Mouse (Mus musculus) central nervous system, embryonic 11.5 days (tissue): ENCODE measurements around the gene Fpgs. TPM values are rescaled to one million over a fixed set of nuclear protein-coding genes. Genes with fewer than 3 reads are reported as not detected.

ENCODE experiments used
- polyA plus RNA-seq: library from polyadenylated mRNA; depleted of rRNA; stranded (reverse); fragments of >200 nt; gene quantifications from 2 replicates; pipeline ENCODE4 v1.2.3, GENCODE M21; 2012; rRNA removed

The Fpgs gene
- 33.0 and 37.9 TPM in 2 replicates for polyA plus RNA-seq

DNA sequence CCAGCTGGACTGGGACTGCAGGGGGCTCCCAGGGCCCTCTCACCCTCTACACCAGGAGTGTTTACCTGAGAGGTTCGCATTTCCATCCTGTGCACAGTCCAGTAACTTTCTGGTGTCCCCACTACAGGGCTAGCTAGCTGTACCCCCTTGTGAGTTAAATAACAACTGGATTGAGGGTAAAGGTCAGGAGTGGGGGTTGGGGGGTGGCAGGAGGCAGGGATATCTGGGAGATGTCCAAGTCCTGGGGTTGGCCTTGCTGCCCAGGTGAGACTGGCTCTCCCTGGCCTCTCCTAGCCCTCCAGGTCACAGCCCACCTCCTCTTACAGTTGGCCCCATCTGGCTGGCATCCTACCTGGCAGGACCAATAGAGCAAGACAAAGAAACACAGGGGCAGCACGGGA, at the start of gene Fpgs:
TSS of gene Fpgs (minus strand) at position 125 of the 401 bp plus-strand sequence.

DNA sequence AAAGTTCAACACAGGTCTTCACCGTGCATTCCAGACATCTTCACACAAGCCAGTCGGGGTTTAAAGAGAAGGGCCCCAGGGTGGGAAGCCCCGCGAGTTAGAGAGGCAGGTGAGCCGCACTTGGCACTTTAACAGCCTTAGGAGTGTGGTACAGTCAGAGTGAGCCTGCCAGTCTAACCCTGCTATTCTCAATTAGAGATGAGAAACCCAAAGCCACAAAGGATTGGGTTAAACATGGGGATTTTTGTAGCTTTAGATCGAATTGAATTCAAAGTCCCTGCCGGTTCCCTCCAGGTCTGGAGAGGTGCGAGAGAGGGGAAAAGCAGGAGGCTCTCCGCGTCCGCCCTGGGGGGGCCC, 36.9 kb upstream of the Fpgs start, which contains the start of gene 6330409D20Rik:
TSS of gene 6330409D20Rik (minus strand) at position 101 of the 357 bp plus-strand sequence.

DNA sequence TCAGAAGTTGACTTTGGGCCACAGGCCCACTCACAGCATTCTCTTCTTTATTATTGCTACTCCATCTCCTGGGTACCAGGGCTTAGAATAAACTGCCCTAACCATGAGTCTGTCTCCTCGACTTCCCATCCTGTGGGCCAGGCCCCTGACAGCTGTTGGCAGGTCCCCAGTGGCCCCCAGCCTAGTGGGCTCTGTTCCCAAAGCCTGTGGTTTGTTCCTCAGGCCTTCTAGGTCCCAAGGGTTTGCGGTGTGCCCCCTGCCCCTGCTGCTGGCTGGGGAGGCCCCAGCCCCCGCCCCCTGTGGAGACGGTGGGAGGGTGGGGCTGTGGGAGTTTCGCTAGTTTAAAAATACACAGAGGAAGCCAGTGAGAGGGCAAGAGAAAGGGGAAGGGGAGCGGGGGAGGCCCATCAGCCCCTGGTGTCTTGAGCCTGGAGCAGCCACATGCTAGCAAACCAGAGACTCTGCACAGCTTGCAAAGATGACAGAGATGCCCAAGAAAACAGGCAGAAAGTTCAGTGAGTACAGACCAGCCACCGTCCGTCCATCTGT, 16.8 kb upstream of the Fpgs start, which contains the start of gene Sh2d3c:
TSS of gene Sh2d3c (plus strand) at position 375 of the 549 bp plus-strand sequence.

DNA sequence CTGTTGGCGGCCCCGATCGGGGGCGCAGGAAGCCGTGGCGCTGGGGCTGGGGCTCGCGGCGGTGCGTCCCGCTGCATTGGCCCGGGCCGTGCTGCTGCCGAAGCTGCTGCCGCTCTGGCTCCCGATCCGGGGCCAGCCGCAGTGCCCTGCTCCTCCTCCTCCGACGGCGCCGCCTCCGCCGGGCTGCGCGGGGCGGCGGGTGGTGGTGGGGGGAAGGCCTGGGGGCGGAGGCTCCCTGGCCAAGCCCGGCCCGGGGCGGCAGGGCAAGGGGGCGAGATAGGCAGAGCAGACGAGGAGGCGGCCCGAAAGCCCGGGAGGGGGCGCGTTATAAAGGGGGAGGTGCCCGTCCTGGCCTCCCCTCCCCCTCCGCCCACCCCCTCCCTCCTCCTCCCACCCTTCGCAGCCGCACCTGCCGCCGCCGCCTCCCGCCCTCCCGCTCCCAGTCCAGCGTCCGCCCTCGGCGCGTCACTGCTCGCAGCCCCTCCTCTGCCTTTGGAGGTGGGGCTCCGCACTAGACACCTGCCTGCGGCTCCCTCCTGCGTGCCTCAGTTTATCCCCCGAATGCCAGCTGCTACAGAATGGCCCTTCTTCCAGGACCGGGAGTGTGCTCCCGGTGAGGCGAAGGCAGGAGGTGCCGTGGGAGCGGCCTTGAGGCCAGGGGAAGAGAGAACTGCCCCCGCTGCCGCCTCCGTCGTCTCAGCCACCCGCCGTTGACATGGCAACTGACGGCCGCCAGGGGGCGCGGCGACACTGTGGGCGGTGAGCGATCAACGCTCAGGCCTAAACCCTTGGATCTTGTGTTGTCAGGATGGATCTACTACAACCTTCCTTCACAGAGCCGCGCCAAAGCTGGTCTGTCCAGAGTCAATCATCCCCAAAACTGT, 9.2 kb upstream of the Fpgs start, which contains the start of gene Cdk9:
TSS of gene Cdk9 (minus strand) at position 143 of the 884 bp plus-strand sequence.

DNA sequence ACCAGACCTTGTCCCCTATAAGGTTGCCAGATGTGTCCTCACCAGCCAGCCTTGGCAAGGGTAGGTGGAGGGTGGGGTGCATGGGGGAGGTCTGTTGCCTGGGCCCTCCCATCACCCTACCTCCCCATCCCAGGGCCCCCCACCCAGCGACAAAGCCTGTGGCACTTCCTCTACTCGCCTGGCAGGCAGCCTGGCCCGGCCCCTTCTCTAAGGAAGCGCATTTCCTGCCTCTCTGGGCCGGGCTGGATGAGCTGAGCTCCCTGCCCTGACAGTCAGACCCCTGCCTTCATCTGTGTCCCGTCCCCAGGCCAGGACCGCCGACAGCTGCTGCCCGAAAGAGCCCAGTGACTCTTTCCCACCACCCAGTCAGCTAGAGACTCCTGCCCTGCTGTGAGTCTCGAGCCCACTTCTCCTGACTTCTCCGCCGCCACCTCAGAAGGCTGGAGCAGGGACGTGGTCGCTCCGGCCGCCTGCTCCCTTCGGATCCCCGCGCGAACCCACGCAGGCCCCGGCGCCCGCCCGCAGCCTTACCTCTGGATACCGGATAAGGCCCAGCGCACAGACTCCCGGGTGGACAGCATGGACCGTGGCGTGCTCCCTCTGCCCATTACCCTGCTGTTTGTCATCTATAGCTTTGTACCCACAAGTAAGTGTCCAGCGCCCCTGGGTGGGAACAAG, 57.4 kb downstream of the Fpgs start, which contains the start of gene Eng:
TSS of gene Eng (plus strand) at position 217 of the 678 bp plus-strand sequence.

Other genes starting within 250 kb of the Fpgs start
- gene Fam102a, start 168.8 kb downstream of the Fpgs start, polyA plus RNA-seq = 9.0 and 12.9 TPM in 2 replicates
- 56.0 and 109 TPM in 2 replicates for gene Dpm2, start 133.3 kb downstream of the Fpgs start, polyA plus RNA-seq
- gene Pip5kl1, start 129.3 kb downstream of the Fpgs start, polyA plus RNA-seq = 3.0 and 4.0 TPM in 2 replicates
- 0.17 TPM in 1 of 2 replicates, not detected in the other for gene 9430097D07Rik, start 128.5 kb downstream of the Fpgs start, polyA plus RNA-seq
- gene St6galnac4, start 117.0 kb downstream of the Fpgs start, polyA plus RNA-seq = 11.2 and 17.1 TPM in 2 replicates
- gene St6galnac6, start 104.4 kb downstream of the Fpgs start, polyA plus RNA-seq = 11.2 and 18.9 TPM in 2 replicates
- 16.9 and 20.1 TPM in 2 replicates for gene Ak1, start 82.4 kb downstream of the Fpgs start, polyA plus RNA-seq
- 12.2 and 24.3 TPM in 2 replicates for gene Eng, start 57.5 kb downstream of the Fpgs start, polyA plus RNA-seq
- 172 and 189 TPM in 2 replicates for gene Cdk9, start 8.9 kb upstream of the Fpgs start, polyA plus RNA-seq
- 17.9 and 30.9 TPM in 2 replicates for gene Sh2d3c, start 16.9 kb upstream of the Fpgs start, polyA plus RNA-seq
- gene 6330409D20Rik, start 36.9 kb upstream of the Fpgs start, polyA plus RNA-seq = 1.4 and 1.5 TPM in 2 replicates
- 53.3 and 64.5 TPM in 2 replicates for gene Tor2a, start 53.1 kb upstream of the Fpgs start, polyA plus RNA-seq
- gene Ttc16, start 71.5 kb upstream of the Fpgs start, polyA plus RNA-seq = 0.54 and 0.72 TPM in 2 replicates
- gene Ptrh1, start 71.6 kb upstream of the Fpgs start, polyA plus RNA-seq = 8.9 and 13.2 TPM in 2 replicates
- gene Cfap157, start 80.3 kb upstream of the Fpgs start, polyA plus RNA-seq = 0.20 and 0.28 TPM in 2 replicates
- gene Stxbp1, start 143.1 kb upstream of the Fpgs start, polyA plus RNA-seq = 39.4 and 42.9 TPM in 2 replicates
- gene Fam129b, start 172.0 kb upstream of the Fpgs start, polyA plus RNA-seq = 22.8 and 32.0 TPM in 2 replicates